Comparison of ENCODE assay signal across 1 mouse cellular context in the genomic region with DNA sequence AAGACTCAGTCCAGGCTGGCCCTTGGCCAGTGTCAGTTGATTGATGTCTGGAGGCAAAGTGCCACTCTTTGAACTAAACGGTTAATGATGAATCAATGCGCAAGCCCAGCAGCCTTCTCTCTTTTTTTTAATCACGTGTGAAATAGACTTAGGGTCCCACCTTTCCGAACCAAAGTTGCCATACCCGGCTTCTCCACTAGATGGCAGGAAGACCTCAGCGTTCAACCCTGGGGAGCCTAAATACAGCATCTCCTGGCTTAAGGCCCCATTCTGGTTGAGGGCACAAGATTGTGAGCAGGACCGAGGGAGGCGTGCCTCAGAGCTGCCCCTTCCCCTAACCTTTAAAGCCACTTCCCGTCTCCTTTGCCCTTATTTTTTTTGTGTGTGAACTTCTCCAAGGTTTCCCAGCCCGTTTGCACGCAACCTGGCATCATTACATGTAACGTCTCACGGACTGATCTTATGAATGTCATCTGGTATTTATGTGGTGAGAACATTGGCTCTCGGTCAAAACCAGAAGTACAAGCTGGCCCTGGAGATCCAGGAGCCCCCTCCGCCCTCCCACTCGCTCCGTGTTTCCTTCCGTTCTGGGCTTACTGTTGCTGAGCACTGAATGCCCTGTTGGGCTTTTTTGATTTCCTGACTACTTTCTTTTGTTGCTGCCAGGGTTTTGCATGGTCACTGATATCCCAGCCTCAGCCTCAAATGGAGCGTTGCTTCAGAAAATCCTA.
A peak's percentile ranks its signal among the peaks of the same experiment; 100 is the strongest.
TF ChIP-seq lines count a peak whose summit lies in the region.

No protein-coding gene starts in this region.

TF ChIP-seq in CH12.LX, 34 proteins besides CTCF, POLR2A, EP300 and RAD21:
- TF ChIP-seq JUN (IDR thresholded peaks at IDR 0.05; ENCODE audit: insufficient read depth, low read depth, low read length) (no peak), ZMIZ1 (IDR thresholded peaks at IDR 0.05; ENCODE audit: low read depth, low read length) (no peak), ZC3H11A (IDR thresholded peaks at IDR 0.05; ENCODE audit: low read depth, low read length) (0 out of 2 replicates have a peak, but pooled peaks have one; percentile 19), MEF2A (IDR thresholded peaks at IDR 0.05; ENCODE audit: borderline replicate concordance, low read depth, low read length) (no peak), CHD2 (IDR thresholded peaks at IDR 0.05; ENCODE audit: low read length) (no peak), TBP (conservative IDR thresholded peaks at IDR 0.05; ENCODE audit: low read depth, low read length) (no peak), ETS1 (conservative IDR thresholded peaks at IDR 0.05; ENCODE audit: low read depth, low read length) (no peak), SMC3 (IDR thresholded peaks at IDR 0.05; ENCODE audit: low read depth, low read length) (peak; percentile 83), GABPA (IDR thresholded peaks at IDR 0.05; ENCODE audit: insufficient replicate concordance, low read depth, low read length) (no peak), KAT2A (IDR thresholded peaks at IDR 0.05; ENCODE audit: insufficient replicate concordance, low read length) (no peak), ZNF384 (IDR thresholded peaks at IDR 0.05; ENCODE audit: low read depth, low read length) (peak; percentile 47; the same call in 1 of the 2 replicates), IRF4 (IDR thresholded peaks at IDR 0.05; ENCODE audit: low read depth, low read length) (peak; percentile 24; the same call in 1 of the 2 replicates), MYC (IDR thresholded peaks at IDR 0.05; ENCODE audit: low read depth, low read length) (no peak), MAZ (IDR thresholded peaks at IDR 0.05; ENCODE audit: low read depth, low read length) (no peak), UBTF (IDR thresholded peaks at IDR 0.05; ENCODE audit: low read depth, low read length) (no peak), ZKSCAN1 (IDR thresholded peaks at IDR 0.05; ENCODE audit: borderline replicate concordance, low read depth, low read length) (no peak), NELFE (IDR thresholded peaks at IDR 0.05; ENCODE audit: low read depth, low read length) (peak; percentile 23; the same call in 1 of the 2 replicates), BHLHE40 (IDR thresholded peaks at IDR 0.05; ENCODE audit: low read depth, low read length) (peak; percentile 65)
